Mouse (Mus musculus) gastrocnemius, postnatal 4 days (tissue): ENCODE measurements around the gene Vtn. TPM values are rescaled to one million over a fixed set of nuclear protein-coding genes. Genes with fewer than 3 reads are reported as not detected.
"Not testable (repeated sequence)": the region's sequence is repeated elsewhere in the genome, so short reads cannot be mapped to it uniquely, and the experiment has no call there.

Experiments used
- DNase-seq, 2 experiments: peaks; one replicate each; pipeline ENCODE4 v3.0.0; 2021 to 2022; ENCODE audit warnings: low spot score in 2 of 2, mixed read lengths in 2 of 2
- total RNA-seq, 2 experiments: library from RNA; stranded (reverse); gene quantifications; 2 replicates each; pipeline ENCODE4 v1.2.3; 2021

Vtn gene
- total RNA-seq, 2 experiments from 2014 or later, result 23.8 to 27.4 TPM

DNA sequence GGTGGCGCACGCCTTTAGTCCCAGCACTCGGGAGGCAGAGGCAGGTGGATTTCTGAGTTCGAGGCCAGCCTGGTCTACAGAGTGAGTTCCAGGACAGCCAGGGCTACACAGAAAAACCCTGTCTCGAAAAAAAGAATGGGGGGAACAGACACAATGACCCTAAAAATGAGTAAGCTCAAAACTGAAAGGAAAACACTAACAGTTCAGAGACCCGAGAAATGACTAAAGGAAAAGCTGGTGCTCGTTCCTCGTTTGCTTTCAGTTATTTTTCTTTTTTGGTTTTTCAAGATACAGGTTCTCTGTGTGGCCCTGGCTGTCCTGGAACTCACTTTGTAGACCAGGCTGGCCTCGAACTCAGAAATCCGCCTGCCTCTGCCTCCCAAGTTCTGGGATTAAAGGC lies 32.6 kb downstream of the Vtn start:
- DNase-seq, result not testable (repeated sequence)

DNA sequence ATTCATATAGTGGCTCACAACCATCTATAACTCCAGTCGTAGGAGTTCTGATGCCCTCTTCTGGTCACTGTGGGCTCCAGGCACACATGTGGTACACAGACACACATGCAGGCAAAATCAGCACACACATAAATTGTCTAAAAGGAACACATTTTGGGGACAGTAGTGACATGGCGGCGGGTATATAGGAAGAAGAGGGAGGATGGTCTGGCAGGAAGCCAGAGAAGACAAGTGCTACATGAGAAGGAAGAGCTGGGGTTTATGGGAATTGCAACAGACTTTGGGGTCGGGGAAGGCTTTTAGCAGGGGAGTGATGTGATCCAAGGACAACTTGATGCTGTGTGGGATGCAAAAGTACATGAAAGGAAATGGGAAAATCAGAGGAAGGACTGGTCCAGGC lies 35.6 kb downstream of the Vtn start:
- no peak for DNase-seq

DNA sequence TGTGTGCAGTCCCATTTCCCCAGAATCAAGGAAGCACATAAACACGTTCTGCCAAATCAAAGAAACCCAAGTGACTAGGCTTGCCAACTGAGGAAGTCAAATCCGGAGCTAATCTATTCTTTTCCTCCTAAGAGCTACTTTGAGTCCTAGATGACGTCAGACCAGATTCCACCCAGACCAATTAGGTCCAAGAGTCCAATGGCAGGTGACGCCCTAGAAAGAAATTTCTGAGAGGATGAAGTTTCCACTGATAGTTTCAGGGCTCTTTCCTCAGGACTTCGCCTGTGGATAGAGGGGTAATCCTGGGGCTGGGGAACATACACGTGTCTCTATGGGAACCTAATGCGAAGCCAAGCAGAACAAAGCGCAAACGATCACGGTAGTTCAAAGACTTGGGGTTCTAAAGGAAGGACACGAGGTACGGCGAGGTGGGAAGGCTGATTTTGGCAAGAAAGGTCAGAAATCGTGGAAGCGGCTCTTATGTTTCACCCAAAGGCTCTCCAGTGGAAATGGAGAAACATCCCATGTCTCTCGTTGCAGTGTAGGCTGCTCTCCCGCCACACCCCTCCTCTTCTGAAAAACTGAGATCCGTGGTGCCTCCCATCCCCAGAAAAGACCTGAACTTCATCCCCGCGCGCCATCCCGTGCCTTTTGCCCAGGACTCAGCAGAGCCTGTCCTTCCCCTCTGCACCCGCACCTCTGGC lies 36.6 kb downstream of the Vtn start:
- DNase-seq, result no peak

DNA sequence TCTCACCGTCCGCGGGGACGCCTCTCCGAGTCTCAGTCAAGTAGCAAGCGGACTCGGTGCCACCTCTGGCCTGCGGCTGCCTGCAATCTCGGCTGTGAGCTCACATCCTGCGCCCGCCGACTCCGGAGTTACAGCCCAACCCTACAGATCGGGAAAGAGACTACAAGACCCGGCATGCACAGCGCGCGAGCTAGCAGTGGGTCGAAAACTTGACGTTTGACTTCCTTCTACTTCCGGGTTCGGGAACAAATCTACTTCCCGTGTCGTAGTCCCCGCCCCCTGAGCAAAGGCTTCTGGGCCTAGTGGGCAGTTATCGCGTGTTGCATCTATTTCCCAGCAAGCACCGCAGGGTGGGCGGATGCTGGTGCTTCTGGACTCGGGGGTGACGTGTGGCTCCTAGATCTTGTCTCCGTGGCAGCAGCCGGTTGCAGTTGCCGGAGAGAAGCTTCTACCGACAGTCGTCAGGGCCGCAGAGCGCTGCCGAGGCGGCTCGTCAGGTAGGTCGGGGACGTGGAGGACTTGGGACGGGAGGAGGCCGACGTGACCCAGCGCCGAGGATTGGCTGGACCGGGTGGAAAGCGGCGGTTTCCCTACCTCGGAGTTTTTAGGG lies 37.3 kb downstream of the Vtn start, which contains the start of the genes Tnfaip1 and Ift20:
Tnfaip1 (minus strand) TSS at position 253 of the 610 bp plus-strand sequence.
Ift20 (plus strand) TSS at position 282 of the 610 bp plus-strand sequence.
- peak; percentile 85 to 96 for DNase-seq

DNA sequence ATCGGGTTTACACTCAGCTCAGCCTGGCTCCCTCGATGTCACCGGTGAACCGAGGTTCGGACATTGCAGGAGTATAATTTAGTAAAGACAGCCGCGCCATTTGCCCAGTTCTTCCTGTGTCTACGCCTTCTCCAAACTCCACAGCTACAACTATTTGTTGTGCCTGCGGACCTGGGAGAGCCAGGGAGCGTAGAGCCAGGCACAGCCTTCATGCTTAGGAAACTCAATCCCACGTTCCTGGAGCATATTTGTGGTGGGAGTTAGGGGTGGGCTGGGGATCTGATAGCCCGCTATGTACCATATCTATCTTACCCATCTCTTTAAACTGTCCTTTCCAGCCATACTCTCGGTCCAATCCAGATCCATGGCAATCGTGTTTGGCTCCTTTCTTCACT lies 37.8 kb downstream of the Vtn start:
- DNase-seq, result no peak

DNA sequence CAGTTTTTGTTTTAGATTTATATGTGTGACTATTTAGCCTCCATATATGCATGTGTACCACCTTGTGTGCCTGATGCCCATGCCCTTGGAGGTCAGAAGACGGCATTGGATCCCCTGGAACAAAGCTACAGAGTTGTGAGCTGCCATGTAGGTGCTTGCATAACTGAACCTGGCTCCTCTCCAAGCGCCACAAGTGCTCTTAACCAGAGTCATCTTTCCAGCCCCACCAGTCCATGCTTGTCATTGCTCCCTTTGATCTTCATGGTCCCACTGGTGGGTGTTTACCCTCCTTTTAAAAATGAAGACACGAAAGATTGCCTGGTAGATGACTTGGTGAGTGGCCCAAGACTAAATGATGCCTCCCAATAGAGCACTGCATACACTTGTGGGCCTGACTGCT lies 41.5 kb downstream of the Vtn start:
- DNase-seq, result no peak

DNA sequence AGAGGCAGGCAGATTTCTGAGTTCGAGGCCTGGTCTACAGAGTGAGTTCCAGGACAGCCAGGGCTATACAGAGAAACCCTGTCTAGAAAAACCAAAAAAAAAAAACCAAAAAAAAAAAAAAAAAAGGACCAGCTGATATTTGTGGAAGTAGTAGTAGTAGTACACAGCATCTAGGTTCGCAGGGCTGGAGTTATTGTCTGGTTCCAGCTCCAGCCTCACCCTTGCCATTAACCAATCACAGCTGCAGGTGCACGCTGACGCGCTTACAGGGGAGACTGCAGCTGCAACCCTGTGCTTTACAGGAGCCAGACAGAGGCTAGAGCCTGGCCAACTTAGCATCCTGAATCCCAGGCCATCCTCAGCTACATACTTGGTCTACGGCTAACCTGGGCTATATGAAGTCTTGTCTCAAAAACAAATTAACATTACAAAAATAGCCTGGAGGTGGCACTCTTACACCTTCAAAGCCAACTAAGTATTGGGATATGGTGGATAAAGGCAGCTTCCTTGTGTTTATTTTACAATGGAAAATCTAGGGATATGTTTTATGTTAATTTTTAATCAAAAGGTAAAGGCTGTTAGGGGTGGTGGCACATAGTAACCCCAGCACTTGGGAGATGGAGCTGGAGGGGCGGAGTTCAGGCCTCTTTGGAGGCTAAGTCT lies 45.7 kb downstream of the Vtn start:
- no peak for DNase-seq

DNA sequence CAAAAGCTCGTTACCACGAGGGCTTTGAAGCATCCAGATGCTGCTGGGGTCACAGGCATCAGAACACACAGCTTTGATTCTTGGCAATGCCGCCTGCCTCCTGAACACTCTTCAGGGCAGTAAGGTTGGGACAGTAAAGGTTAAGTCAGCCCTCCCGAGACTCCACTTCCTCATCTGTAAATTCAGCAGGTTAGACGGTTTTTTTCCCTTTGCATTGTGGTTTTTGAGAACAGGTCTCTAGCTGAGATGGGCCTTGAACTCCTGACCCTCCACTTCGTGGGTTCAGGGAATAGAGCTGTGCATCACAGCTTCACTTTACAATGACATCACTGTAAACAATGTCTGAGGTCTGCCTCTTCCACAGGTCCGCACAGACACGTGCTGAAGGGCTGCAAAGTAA lies 46.3 kb downstream of the Vtn start:
- DNase-seq, result no peak

DNA sequence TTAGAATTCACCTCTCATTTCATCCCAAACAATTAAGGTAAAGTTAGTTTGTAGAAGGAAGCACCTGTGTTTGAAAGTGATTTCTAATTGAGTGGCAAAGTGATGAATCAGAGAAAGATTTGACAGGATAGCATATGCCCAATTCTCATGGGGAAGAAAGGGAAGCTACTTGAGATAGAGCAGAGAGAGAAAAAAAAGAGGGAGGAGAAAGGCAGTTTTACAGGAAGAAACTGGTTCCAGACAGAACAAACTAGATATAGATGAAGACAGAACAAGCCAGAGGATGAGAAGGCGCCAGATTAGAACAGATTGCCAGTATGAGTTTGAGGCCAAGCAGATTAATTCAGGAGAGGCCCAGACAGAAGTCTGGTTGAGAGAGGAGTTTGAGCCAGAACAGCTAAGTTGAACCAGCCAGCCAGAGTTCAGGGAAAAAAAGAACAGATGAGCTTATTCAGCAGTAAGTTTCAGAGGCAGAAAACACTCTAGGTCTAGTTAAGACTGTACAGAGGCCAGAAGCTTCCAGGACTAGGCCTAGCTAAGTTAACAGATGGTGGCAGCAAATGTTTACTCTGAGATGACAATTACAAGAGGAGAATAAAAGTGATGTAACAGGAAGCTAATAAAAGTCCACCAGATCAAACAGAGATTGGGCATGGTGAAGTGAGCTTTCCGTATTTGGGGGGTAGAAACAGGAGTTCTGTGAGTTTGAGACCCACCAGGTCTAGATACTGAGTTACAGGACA lies 49.0 kb downstream of the Vtn start:
- no peak for DNase-seq

DNA sequence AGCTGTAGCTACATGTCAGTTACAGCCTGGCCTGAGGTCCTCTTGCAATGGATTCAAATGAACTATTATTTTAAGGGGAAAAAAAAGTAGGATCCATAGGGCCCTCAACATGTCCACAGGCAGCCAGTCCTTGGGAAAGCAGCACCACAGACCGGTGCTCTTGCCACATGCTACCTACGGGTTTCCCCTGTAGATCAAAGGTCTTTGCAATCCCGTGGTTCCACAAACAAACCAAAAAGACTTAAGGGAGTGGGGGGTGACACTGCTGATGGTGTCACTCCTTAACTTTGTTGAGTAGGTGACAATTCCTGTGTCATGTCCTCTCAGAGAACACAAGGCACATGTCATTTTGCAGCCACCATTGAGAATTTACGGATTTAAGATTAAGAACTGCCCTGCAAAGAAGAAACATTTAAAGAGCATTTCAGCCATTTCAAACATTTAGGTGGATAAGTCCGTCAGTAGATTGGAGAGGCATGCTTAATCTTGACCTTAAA lies 50.6 kb downstream of the Vtn start:
- DNase-seq, result no peak

DNA sequence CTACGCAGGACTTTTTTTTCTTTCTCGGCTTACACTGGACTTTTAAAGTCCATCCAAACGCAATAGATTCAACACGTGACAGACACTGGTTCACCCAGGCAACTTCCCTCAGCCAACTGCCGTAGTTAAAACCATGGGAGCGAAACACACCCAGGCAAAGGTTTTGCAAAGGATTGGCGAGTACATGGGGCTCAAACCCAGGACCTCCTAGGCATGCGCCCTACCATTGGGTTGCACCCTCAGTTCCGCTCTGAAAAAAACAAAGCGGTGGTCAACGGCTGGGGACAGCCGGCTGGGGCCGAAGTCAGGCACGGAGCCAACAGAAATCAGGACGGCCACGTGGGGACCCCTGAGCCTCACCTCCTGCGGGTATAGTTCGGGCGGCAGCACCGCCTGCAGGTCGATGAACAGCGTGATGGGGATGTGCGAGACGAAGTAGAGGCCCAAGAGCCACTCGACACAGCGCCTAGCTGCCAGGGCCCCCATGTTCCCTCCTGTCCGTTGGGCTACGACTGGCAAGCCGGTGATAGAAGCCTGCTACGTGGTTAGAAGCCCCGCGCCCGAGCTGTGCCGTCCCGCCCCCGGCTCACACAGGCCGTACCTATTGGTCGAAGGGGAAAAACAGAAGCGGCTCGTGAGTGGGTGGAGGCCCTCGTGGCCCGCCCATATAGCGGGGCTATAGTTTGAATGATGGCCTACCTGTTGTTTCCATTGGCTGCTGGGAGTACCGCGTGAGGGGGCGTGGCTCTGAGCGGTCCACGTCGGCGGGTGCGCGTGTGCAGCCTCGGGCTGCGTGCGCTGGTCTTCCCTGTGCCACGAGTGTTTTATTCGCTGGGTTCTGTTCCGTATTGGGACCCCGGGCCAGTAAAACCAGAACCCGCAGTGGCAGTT lies 51.5 kb downstream of the Vtn start, which contains the start of gene Tmem97:
Tmem97 (minus strand) TSS at position 610 of the 891 bp plus-strand sequence.
- peak; percentile 82 to 94 for DNase-seq

DNA sequence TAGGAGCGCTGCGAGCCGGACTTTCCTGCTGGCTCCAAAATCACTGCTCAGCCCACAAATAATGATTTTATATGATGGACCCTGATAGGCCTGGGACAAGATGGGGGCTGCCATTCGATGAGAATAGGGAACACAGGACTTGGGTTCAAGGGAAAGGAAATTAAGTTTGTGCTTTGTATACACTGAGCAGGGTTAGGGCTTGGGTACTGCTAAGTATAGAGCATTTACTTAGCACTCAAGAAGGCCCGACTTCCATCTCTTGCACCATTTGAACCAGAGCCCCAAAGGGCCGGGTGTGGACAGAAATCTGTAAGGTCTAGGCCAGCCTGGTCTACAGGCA lies 52.1 kb downstream of the Vtn start:
- no peak for DNase-seq

Other genes with a start within 250 kb of the Vtn start
- gene 2610507B11Rik, start 237.3 kb upstream of the Vtn start, total RNA-seq, result 100 to 1,000 TPM; 104 to 108 TPM
- gene BC030499, start 208.2 kb upstream of the Vtn start, total RNA-seq, result 1 to 10 TPM in 1 of 2 experiments, under 1 TPM in 1; 0.47 to 1.3 TPM
- gene Spag5, start 197.6 kb upstream of the Vtn start, total RNA-seq, result 10 to 100 TPM; 14.6 to 16.1 TPM
- gene Aldoc, start 176.1 kb upstream of the Vtn start, total RNA-seq, result 1 to 10 TPM; 1.4 to 2.2 TPM
- 10 to 100 TPM; 30.5 to 33.2 TPM for gene Pigs, start 170.7 kb upstream of the Vtn start, total RNA-seq
- gene Unc119, start 155.6 kb upstream of the Vtn start, total RNA-seq, result 10 to 100 TPM; 20.4 to 26.7 TPM
- not detected for gene Foxn1, start 112.5 kb upstream of the Vtn start, total RNA-seq
- not detected for gene Slc13a2, start 76.9 kb upstream of the Vtn start, total RNA-seq
- 1 to 10 TPM; 2.7 to 4.9 TPM for gene Slc46a1, start 33.4 kb upstream of the Vtn start, total RNA-seq
- gene Sarm1, start 1.3 kb upstream of the Vtn start, total RNA-seq, result 1 to 10 TPM in 1 of 2 experiments, under 1 TPM in 1; 0.93 to 1.2 TPM
- gene Sebox, start 4.4 kb downstream of the Vtn start, total RNA-seq, result not detected
- 10 to 100 TPM; 12.6 to 14.7 TPM for gene Tmem199, start 13.1 kb downstream of the Vtn start, total RNA-seq
- 100 to 1,000 TPM in 1 of 2 experiments, 10 to 100 TPM in 1; 96.8 to 114 TPM for gene Poldip2, start 13.1 kb downstream of the Vtn start, total RNA-seq
- gene Tnfaip1, start 37.2 kb downstream of the Vtn start, total RNA-seq, result 10 to 100 TPM; 51.7 to 52.8 TPM
- gene Ift20, start 37.3 kb downstream of the Vtn start, total RNA-seq, result 10 to 100 TPM; 47.1 to 50.2 TPM
- 10 to 100 TPM; 21.8 to 22.4 TPM for gene Tmem97, start 51.7 kb downstream of the Vtn start, total RNA-seq
- gene Nlk, start 198.3 kb downstream of the Vtn start, total RNA-seq, result 10 to 100 TPM in 1 of 2 experiments, 1 to 10 TPM in 1; 7.6 to 10.5 TPM